ENCODE assay signal across 23 mouse cellular contexts in genomic region chr2:118066065-118066770, GRCm38 (mm10). TPM values are rescaled to one million over a fixed set of nuclear protein-coding genes. Genes with fewer than 3 reads are reported as not detected.
DNase-seq lines count a peak whose midpoint lies in the region; ATAC-seq and TF ChIP-seq lines count a peak whose summit lies in the region.
"Had no signal": no experiment of that assay in that cellular context is flagged by ENCODE, and none has a peak within 500 bp of the region (broad histone marks: within the 10 kb centered on the region; RNA-seq: fewer than 3 reads in every experiment).

No protein-coding gene starts in this region.

- H3K27me3 ChIP-seq in liver, embryonic 16.5 days (ENCODE audit: control insufficient read depth, insufficient read depth, low read depth, low read length) = no peaks in the 10 kb centered on the region
- H3K27me3 ChIP-seq: midbrain, embryonic 15.5 days had no signal

- in situ Hi-C loops in ES-E14 (cut with MboI; ENCODE audit: low sequenced_read_pairs in 2 of 2, unreplicated experiment in 2 of 2) = no loop called here

- peak; percentile 35 for ATAC-seq in granulocyte monocyte progenitor cell, adult 5-6 weeks (replicated peaks; ENCODE audit: poor library complexity, severe bottlenecking)
- ATAC-seq in liver, embryonic 16.5 days (ENCODE audit: low read depth) = peak; percentile 24; the same call in 1 of the 2 replicates
- ATAC-seq: CD4-positive, CD25-positive, alpha-beta regulatory T cell, adult 4 months; forebrain, embryonic 14.5 days; hindbrain, postnatal 0 days; midbrain, embryonic 15.5 days had no signal

- no peak overlapping the region for H3K27ac ChIP-seq in ES-E14 (ENCODE audit: insufficient read depth, low read depth, low read length, poor library complexity, severe bottlenecking)
- H3K27ac ChIP-seq in bone marrow, adult 2 months (ENCODE audit: control insufficient read depth, insufficient read depth, low read depth, low read length, poor library complexity) = 0 out of 2 replicates have a peak overlapping the region, but pooled peaks have one; percentile 32
- H3K27ac ChIP-seq in liver, embryonic 16.5 days (ENCODE audit: low read length) = no peak overlapping the region
- H3K27ac ChIP-seq: heart, adult 2 months; hindbrain, postnatal 0 days; kidney, postnatal 0 days; midbrain, embryonic 15.5 days had no signal

- TF ChIP-seq POLR2A in bone marrow, adult 2 months (IDR thresholded peaks at IDR 0.05; ENCODE audit: borderline replicate concordance, control insufficient read depth, low read depth, low read length) = no peak

- DNase-seq in ES-E14 (ENCODE audit: low read depth, low spot score) = peak; percentile 6
- no peak for DNase-seq in urinary bladder, postnatal 10 days (ENCODE audit: low spot score)
- no peak for DNase-seq in adrenal gland, postnatal 10 days
- no peak for DNase-seq in heart, adult 9 months (ENCODE audit: low spot score in 2 of 2)
- DNase-seq in testis, postnatal 14 days (ENCODE audit: low spot score) = no peak
- DNase-seq: adrenal gland, adult 2 months; cerebellum, adult 2 months; gastrocnemius, postnatal 10 days; heart, adult 2 months; heart, postnatal 10 days; kidney, adult 11 months; left cerebral cortex, postnatal 4 days; lung, adult 18-20 months; thymus, postnatal 36 days had no signal

- no peaks in the 10 kb centered on the region for H3K9me3 ChIP-seq in ES-E14 (ENCODE audit: control insufficient read depth, insufficient read depth, low read depth, low read length)
- H3K9me3 ChIP-seq in liver, embryonic 16.5 days (replicated peaks; ENCODE audit: control insufficient read depth, low read length) = no peaks in the 10 kb centered on the region
- H3K9me3 ChIP-seq: midbrain, embryonic 15.5 days had no signal

- TF ChIP-seq CTCF in bone marrow, adult 2 months (IDR thresholded peaks at IDR 0.05; ENCODE audit: control insufficient read depth, insufficient read depth, low read length) = no peak

- H3K4me1 ChIP-seq in ES-E14 (ENCODE audit: control insufficient read depth in 2 of 2, insufficient read depth in 2 of 2, low read length in 2 of 2, poor library complexity in 1 of 2) = peaks cover 0 to 7% of the 10 kb centered on the region in 2 experiments; a peak in 2 of 4 replicates
- no peaks in the 10 kb centered on the region for H3K4me1 ChIP-seq in bone marrow, adult 2 months (ENCODE audit: control insufficient read depth, insufficient read depth, low read length)
- no peaks in the 10 kb centered on the region for H3K4me1 ChIP-seq in liver, embryonic 16.5 days (ENCODE audit: control insufficient read depth, low read depth, low read length)
- H3K4me1 ChIP-seq: midbrain, embryonic 15.5 days had no signal

- no peak overlapping the region for H3K4me2 ChIP-seq in liver, embryonic 16.5 days (ENCODE audit: low read depth, low read length)
- H3K4me2 ChIP-seq: midbrain, embryonic 15.5 days had no signal

- no peaks in the 10 kb centered on the region; the same call in 1 of the 2 replicates for H3K36me3 ChIP-seq in ES-E14 (ENCODE audit: control insufficient read depth, insufficient read depth, low read length, poor library complexity, severe bottlenecking)
- no peaks in the 10 kb centered on the region for H3K36me3 ChIP-seq in liver, embryonic 16.5 days (ENCODE audit: control insufficient read depth, insufficient read depth)
- H3K36me3 ChIP-seq: midbrain, embryonic 15.5 days had no signal

- 18% methylated on average over 8 of the region's 8 CpGs for WGBS in bone marrow, adult 2 months
- WGBS in liver, embryonic 16.5 days (ENCODE audit: insufficient replicate concordance) = 17% methylated on average over 8 of the region's 8 CpGs

- no peak overlapping the region for H3K9ac ChIP-seq in ES-E14 (ENCODE audit: insufficient read depth, low read depth, low read length, poor library complexity, severe bottlenecking)
- H3K9ac ChIP-seq in liver, embryonic 16.5 days (ENCODE audit: low read depth, low read length) = no peak overlapping the region
- H3K9ac ChIP-seq: midbrain, embryonic 15.5 days had no signal

- no peak overlapping the region for H3K4me3 ChIP-seq in ES-E14 (ENCODE audit: insufficient read depth in 1 of 2, low read depth in 1 of 2, low read length in 2 of 2, poor library complexity in 1 of 2, severe bottlenecking in 1 of 2)
- no peak overlapping the region for H3K4me3 ChIP-seq in bone marrow, adult 2 months (replicated peaks; ENCODE audit: control insufficient read depth, low read depth, low read length)
- no peak overlapping the region for H3K4me3 ChIP-seq in liver, embryonic 16.5 days (ENCODE audit: low read depth, low read length)
- H3K4me3 ChIP-seq: heart, adult 2 months; midbrain, embryonic 15.5 days had no signal

TF ChIP-seq in ES-E14, 5 proteins besides CTCF, POLR2A, EP300 and RAD21:
- TF ChIP-seq HCFC1 (IDR thresholded peaks at IDR 0.05; ENCODE audit: borderline replicate concordance, insufficient read depth, low read length) (no peak), ZC3H11A (IDR thresholded peaks at IDR 0.05; ENCODE audit: borderline replicate concordance, low read depth, low read length) (no peak), MAFK (IDR thresholded peaks at IDR 0.05; ENCODE audit: insufficient read depth, low read depth, low read length) (no peak), ZNF384 (IDR thresholded peaks at IDR 0.05; ENCODE audit: low read depth, low read length) (no peak), CHD2 (IDR thresholded peaks at IDR 0.05; ENCODE audit: low read depth, low read length) (no peak)

RNA-seq across cellular contexts. Expression of gene Thbs1, which starts 45.5 kb away (rescaled TPM):
- 85.5 and 166 TPM in 2 replicates for total RNA-seq in ES-E14 (2012; rRNA removed)
- 30.3 and 66.1 TPM in 2 replicates for polyA plus RNA-seq in bone marrow, adult 2 months (2011; ENCODE audit: insufficient read depth, insufficient read length, low replicate concordance, missing spikeins)
- total RNA-seq in granulocyte monocyte progenitor cell, adult 5-6 weeks (2014; fragmentation: Nextera tagmentation) = 0.11 TPM in 1 of 2 replicates, not detected in the other
- total RNA-seq in granulocyte monocyte progenitor cell, adult 5-6 weeks (2017) = 3.2 and 4.7 TPM in 2 replicates
- 29.7 and 31.7 TPM in 2 replicates for polyA plus RNA-seq in liver, embryonic 16.5 days (2015; fragmentation: Nextera tagmentation; extraction: Ambion mirVana)
- total RNA-seq in adrenal gland, postnatal 10 days (2021) = 10 to 100 TPM; 19.9 to 31.9 TPM
- total RNA-seq: MEL had no signal
